Mouse (Mus musculus) liver, adult 2 months (tissue): ENCODE data around the gene Tspo.

Experiments
- CTCF ChIP-seq: fragments of 200-500 bp; IDR thresholded peaks from 2 replicates; pipeline ENCODE4 v1.5.1; 2011; ENCODE audit warnings: low read depth, low read length, control low read depth
- POLR2A ChIP-seq: fragments of 200-500 bp; IDR thresholded peaks from 2 replicates; pipeline ENCODE4 v1.6.1; 2011; ENCODE audit warnings: low read length, control low read depth; ENCODE audit not compliant: insufficient read depth; ENCODE audit errors: extremely low read depth

DNA sequence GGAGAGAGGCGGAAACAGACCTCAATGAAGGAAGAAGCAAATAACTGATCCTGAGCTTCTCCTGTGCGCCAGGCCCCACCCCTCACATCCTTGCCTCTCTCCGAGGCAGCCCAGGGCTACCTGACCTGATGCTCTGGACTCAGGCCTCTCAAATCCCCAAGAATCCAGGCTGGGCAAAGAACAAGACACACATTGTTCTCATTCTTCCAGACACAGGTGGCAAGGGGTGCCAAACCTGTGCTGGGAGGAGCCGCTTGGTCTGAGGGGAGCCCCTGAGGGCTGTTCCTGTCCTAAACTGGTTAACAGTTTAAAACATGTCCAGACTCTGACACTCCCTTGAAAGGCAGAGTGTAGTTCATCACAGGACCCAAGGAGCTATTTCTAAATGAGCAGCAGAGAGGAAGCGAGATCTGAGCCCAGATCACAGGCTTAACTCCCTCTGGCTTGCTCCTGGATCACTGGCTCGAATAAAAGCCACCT lies 21.4 kb downstream of the Tspo start:
- TF ChIP-seq CTCF = no peak
- TF ChIP-seq POLR2A = no peak
